Mouse (Mus musculus) CD8-positive naive resting alpha-beta T cell, adult 2 months (primary cell): ENCODE results near the gene Gm49392.
"Not testable (repeated sequence)": the region's sequence is repeated elsewhere in the genome, so short reads cannot be mapped to it uniquely, and the experiment has no call there.

ENCODE experiments used
- DNase-seq, 2 experiments: peaks; one replicate each; pipeline ENCODE4 v3.0.0; 2022; ENCODE audit warnings: low read depth in 2 of 2, low spot score in 2 of 2

Gene Gm49392

GRCm38 (mm10) chr13:60896794-60897193 lies at the start of gene Gm49392:
Gene Gm49392 (minus strand): TSS chr13:60896894.
- DNase-seq = not testable (repeated sequence)

- not testable (repeated sequence) for DNase-seq
These were observed 45.2 kb upstream of the Gm49392 start, which contains the start of gene Tpbpa for GRCm38 (mm10) chr13:60941884-60942283. Gene Tpbpa (minus strand): TSS chr13:60941984.

GRCm38 (mm10) chr13:60936500-60936901 lies 39.8 kb upstream of the Gm49392 start, which contains the start of the genes Gm49391 and Ctla2a:
Gene Gm49391 (minus strand): TSS chr13:60936571.
Gene Ctla2a (minus strand): TSS chr13:60936625.
- peak; percentile 14 to 41 for DNase-seq

- DNase-seq = not testable (repeated sequence)
These were observed 38.8 kb upstream of the Gm49392 start, which contains the start of gene Gm49393 for GRCm38 (mm10) chr13:60935490-60935889. Gene Gm49393 (minus strand): TSS chr13:60935590.

GRCm38 (mm10) chr13:60904780-60905179 lies 8.1 kb upstream of the Gm49392 start, which contains the start of gene Tpbpb:
Gene Tpbpb (minus strand): TSS chr13:60904880.
- not testable (repeated sequence) for DNase-seq

GRCm38 (mm10) chr13:60897328-60897727 lies 634 bp upstream of the Gm49392 start, which contains the start of gene Ctla2b:
Gene Ctla2b (minus strand): TSS chr13:60897447.
- DNase-seq = peak; percentile 10 to 16

GRCm38 (mm10) chr13:60895406-60896160 lies 1.1 kb downstream of the Gm49392 start:
- no peak for DNase-seq

GRCm38 (mm10) chr13:60892301-60892700 lies 4.4 kb downstream of the Gm49392 start:
- DNase-seq = no peak

- no peak for DNase-seq
These were observed 32.4 kb downstream of the Gm49392 start, which contains the start of gene 4930486L24Rik for GRCm38 (mm10) chr13:60864281-60864680. Gene 4930486L24Rik (minus strand): TSS chr13:60864475.

- peak; percentile 55 to 61 for DNase-seq
These were observed 48.2 kb downstream of the Gm49392 start for GRCm38 (mm10) chr13:60848241-60849120.

GRCm38 (mm10) chr13:60843153-60843552 lies 53.5 kb downstream of the Gm49392 start:
- no peak for DNase-seq

GRCm38 (mm10) chr13:60842703-60843102 lies 54.0 kb downstream of the Gm49392 start:
- no peak for DNase-seq

GRCm38 (mm10) chr13:60839353-60839902 lies 57.3 kb downstream of the Gm49392 start:
- no peak for DNase-seq

- DNase-seq = peak; percentile 57 to 71
These were observed 70.6 kb downstream of the Gm49392 start for GRCm38 (mm10) chr13:60826052-60826451.

- DNase-seq = no peak
These were observed 76.1 kb downstream of the Gm49392 start for GRCm38 (mm10) chr13:60820486-60821175.

GRCm38 (mm10) chr13:60819469-60819868 lies 77.2 kb downstream of the Gm49392 start:
- no peak for DNase-seq

GRCm38 (mm10) chr13:60813722-60814121 lies 83.0 kb downstream of the Gm49392 start:
- DNase-seq = no peak

- DNase-seq = no peak
These were observed 83.9 kb downstream of the Gm49392 start for GRCm38 (mm10) chr13:60812768-60813167.

- no peak for DNase-seq
These were observed 87.0 kb downstream of the Gm49392 start for GRCm38 (mm10) chr13:60809690-60810089.

- DNase-seq = no peak
These were observed 93.9 kb downstream of the Gm49392 start, which contains the start of gene Ctsll3 for GRCm38 (mm10) chr13:60802749-60803148. Gene Ctsll3 (minus strand): TSS chr13:60802849.
